Mouse (Mus musculus): ENCODE measurements around the gene Ninj1. TPM values are rescaled to one million over a fixed set of nuclear protein-coding genes. Genes with fewer than 3 reads are reported as not detected.
A peak's percentile ranks its signal among the peaks of the same experiment; 100 is the strongest.

The Ninj1 gene
- polyA plus RNA-seq, 1 experiment from 2014 or later: 52.5 TPM

DNA sequence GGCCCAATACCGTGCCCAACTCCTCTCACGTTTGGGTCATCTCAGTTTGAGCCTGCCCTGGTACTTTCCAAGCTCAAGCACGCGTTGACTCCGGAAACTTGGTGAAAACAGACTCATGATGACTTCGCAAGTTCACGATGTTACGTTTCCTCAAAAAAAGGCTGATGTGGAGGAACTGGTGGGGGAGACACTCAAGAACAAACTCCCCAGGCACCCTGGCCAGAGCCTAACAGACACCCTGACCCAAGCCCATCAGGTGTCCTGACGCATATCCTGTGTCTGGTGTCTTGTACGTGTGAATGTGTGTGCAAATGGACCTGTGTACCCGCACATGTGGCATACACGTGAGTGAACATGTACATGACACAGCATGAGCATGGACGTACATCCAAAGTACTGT, 13.4 kb downstream of the Ninj1 start:
- no peak overlapping the region for H3K27ac ChIP-seq
- H3K4me3 ChIP-seq (replicated peaks): no peak overlapping the region
- ATAC-seq (ENCODE audit: insufficient read depth, low FRiP score, low read depth): no peak
- H3K9ac ChIP-seq: no peak overlapping the region
- 81% methylated on average over 13 of the region's 13 CpGs for WGBS
- no peak overlapping the region for H3K4me2 ChIP-seq
- no peaks in the 10 kb centered on the region for H3K4me1 ChIP-seq
- no peaks in the 10 kb centered on the region for H3K27me3 ChIP-seq (replicated peaks)
- H3K9me3 ChIP-seq: no peaks in the 10 kb centered on the region
- 0 out of 2 replicates have a peak, but pooled peaks cover 7% of the 10 kb centered on the region for H3K36me3 ChIP-seq

DNA sequence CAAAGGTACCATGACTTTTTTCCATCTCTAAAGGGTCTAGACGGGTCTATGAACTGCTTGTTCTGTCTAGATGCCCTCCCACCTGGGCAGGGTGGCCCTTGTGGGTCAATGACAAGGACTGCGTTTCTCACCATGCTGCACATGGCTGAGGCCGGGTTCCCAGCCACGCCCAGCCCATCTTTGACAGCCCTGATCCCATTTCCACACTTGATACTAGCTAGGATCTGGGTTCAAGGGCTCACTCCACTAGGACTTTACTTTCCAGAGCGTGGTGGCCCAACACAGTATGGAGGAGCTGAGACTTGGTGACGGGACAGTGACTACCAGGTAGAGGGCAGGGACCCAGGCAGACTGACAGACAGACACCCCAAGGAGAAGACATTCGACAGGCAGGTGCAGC, 15.3 kb downstream of the Ninj1 start:
- no peaks in the 10 kb centered on the region for H3K9me3 ChIP-seq
- no peak overlapping the region for H3K4me3 ChIP-seq (replicated peaks)
- peaks cover 4% of the 10 kb centered on the region; the same call in 1 of the 2 replicates for H3K4me1 ChIP-seq
- no peak overlapping the region for H3K27ac ChIP-seq
- H3K27me3 ChIP-seq (replicated peaks): no peaks in the 10 kb centered on the region
- no peak for ATAC-seq (ENCODE audit: insufficient read depth, low FRiP score, low read depth)
- H3K36me3 ChIP-seq: no peaks in the 10 kb centered on the region
- WGBS: 91% methylated on average over 7 of the region's 7 CpGs
- H3K9ac ChIP-seq: no peak overlapping the region
- H3K4me2 ChIP-seq: no peak overlapping the region

DNA sequence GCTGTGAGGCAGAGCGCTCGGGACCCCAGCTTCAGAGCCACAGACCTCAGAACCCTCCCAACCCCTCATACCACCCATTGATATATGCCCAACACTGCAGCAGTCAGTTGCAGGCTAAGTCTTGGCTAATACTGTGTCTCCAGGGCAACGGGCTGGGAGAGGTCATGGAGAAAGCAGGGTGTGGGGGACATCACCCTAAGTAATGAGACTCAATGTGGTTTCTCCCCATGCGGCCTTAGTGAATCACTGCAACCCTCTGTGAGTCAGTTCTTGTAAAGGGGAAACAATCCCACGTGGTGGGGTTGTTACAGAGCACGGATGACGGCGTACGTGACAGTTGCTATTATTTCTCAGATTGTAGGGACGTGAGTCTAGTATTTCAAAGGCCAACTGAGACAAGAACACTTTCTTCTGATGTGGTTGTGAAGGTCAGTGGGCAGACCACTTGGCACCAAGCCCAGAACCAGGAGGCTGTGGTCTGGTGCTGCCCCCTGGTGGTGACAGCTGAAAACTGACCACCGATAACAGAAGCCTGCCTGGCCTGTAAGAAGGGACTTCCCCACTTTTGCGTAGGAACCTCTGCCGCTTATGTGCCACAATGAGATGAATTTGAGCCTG, 18.2 kb downstream of the Ninj1 start:
- no peak overlapping the region for H3K4me3 ChIP-seq (replicated peaks)
- no peak overlapping the region for H3K4me2 ChIP-seq
- H3K9ac ChIP-seq: no peak overlapping the region
- 38% methylated on average over 13 of the region's 13 CpGs for WGBS
- no peak overlapping the region for H3K27ac ChIP-seq
- H3K36me3 ChIP-seq: no peaks in the 10 kb centered on the region
- no peaks in the 10 kb centered on the region for H3K9me3 ChIP-seq
- no peaks in the 10 kb centered on the region for H3K27me3 ChIP-seq (replicated peaks)
- peaks cover 8% of the 10 kb centered on the region; the same call in 1 of the 2 replicates for H3K4me1 ChIP-seq
- ATAC-seq (ENCODE audit: insufficient read depth, low FRiP score, low read depth): no peak

DNA sequence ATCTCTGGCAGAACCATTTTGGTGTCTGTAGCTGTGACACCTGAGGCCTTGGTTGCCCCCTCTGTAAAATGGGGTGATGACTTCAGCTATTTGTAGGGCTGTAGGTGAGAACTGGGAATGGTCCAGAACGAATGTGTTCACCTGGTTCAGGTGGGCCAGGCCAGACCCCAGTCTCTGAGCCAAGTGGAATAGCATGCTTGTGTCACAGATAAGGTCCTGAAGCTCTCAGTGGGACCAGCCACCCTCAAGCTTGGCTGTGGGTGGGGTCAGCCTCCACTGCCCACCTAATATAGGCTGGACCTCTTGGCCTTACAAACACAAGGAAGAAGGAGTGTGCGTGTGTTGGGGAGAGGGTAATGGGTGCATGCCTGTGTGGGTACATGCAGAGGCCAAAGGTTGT, 19.1 kb downstream of the Ninj1 start:
- 97% methylated on average over 2 of the region's 2 CpGs for WGBS
- H3K9me3 ChIP-seq: no peaks in the 10 kb centered on the region

DNA sequence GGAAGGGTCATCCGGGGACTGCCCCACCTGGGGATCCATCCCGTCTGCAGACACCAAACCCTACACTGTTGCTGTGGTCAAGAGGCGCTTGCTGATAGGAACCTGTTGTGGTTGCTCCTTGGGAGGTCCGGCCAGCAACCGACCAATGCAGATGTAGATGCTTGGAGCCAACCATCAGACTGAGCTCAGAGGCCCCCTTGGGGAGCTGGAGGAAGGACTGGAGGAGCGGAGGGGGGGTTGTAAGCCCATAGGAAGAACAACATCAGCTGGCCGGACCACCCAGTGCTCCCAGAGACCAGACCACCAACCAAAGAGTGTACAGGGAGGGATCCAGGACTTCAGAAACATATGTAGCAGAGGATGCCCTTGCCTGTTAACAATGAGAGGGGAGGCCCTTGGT, 22.0 kb downstream of the Ninj1 start:
- no peak for ATAC-seq (ENCODE audit: insufficient read depth, low FRiP score, low read depth)

More for the DNA sequence above, 19.1 kb downstream of the Ninj1 start:
- H3K9ac ChIP-seq: no peak overlapping the region
- no peak overlapping the region for H3K4me2 ChIP-seq
- H3K27me3 ChIP-seq (replicated peaks): no peaks in the 10 kb centered on the region
- no peaks in the 10 kb centered on the region for H3K36me3 ChIP-seq
- H3K27ac ChIP-seq: no peak overlapping the region
- H3K4me3 ChIP-seq (replicated peaks): no peak overlapping the region
- H3K4me1 ChIP-seq: peaks cover 8% of the 10 kb centered on the region; the same call in 1 of the 2 replicates
- ATAC-seq (ENCODE audit: insufficient read depth, low FRiP score, low read depth): no peak

DNA sequence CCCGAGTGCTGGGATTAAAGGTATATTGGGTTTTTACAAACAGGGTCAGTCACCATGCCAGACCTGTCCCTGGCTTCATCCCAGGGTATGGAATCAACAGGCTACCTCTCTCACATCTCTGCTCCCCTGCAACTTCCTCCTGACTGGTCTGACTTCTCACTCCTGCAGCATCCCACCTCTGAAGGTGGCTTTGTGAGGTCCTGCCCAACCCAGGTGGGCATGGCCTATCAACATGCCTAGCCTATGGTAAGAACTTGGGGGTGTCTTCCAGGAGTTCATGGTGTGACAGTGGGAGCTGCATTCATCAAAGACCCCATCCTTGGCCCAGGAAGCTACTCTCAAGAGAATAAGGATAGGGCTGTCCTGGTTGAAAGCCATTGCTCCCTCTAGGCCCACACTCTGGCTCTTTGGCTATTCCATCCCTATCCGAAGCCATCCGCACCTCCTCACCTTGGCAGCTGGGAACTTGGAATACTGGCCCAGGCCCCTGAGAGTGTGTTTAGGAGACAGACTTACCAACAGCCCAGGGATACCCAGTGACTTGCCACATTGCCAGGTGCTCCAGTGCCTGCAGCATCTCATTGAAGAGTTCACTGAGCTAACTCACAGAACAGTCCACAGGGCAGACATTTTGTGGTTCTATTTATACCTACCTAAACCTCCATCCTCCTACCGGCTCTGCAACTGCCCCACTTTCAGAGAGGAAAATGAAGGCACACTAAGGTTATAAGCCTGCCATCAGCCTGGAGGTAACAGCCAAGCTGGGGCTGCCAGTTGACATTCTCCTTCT, 25.6 kb downstream of the Ninj1 start:
- Histone ChIP-seq H3K27ac (no peak overlapping the region), H3K27me3 (replicated peaks) (no peaks in the 10 kb centered on the region), H3K9ac (no peak overlapping the region), H3K4me1 (peaks cover 31% of the 10 kb centered on the region), H3K36me3 (no peaks in the 10 kb centered on the region), H3K4me3 (replicated peaks) (no peak overlapping the region), H3K9me3 (no peaks in the 10 kb centered on the region), H3K4me2 (no peak overlapping the region)
- WGBS: 85% methylated on average over 4 of the region's 4 CpGs
- ATAC-seq (ENCODE audit: insufficient read depth, low FRiP score, low read depth): no peak

More for the DNA sequence above, 22.0 kb downstream of the Ninj1 start:
- H3K4me3 ChIP-seq (replicated peaks): no peak overlapping the region
- no peaks in the 10 kb centered on the region for H3K9me3 ChIP-seq
- no peak overlapping the region for H3K27ac ChIP-seq
- peaks cover 18% of the 10 kb centered on the region for H3K4me1 ChIP-seq
- WGBS: 54% methylated on average over 7 of the region's 7 CpGs
- no peaks in the 10 kb centered on the region for H3K36me3 ChIP-seq
- no peak overlapping the region for H3K9ac ChIP-seq
- H3K27me3 ChIP-seq (replicated peaks): no peaks in the 10 kb centered on the region
- H3K4me2 ChIP-seq: no peak overlapping the region

DNA sequence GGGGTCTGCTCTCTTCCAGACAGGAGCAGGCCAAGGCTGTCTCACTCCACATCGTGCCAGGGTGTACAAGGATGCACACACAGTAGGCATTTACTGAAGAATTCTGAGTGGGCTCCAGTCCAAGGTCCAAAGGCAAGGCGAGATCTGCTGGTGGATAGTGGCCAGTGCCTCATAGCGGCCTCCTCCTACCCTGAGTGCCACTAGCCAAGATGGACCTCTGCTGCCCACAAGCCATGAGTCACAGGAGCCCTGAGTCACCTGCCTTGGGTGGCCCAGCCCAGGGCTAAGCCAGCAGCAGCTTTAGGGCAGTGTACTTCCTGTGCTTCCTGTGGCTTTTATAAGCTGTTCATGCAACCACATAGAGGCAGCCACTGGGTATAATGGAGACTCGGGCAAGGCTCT, 26.2 kb downstream of the Ninj1 start:
- Histone ChIP-seq H3K4me1 (peaks cover 31% of the 10 kb centered on the region), H3K27ac (no peak overlapping the region), H3K4me2 (no peak overlapping the region), H3K27me3 (replicated peaks) (no peaks in the 10 kb centered on the region), H3K9ac (no peak overlapping the region), H3K9me3 (no peaks in the 10 kb centered on the region), H3K4me3 (replicated peaks) (no peak overlapping the region), H3K36me3 (no peaks in the 10 kb centered on the region)
- WGBS: 58% methylated on average over 4 of the region's 4 CpGs
- no peak for ATAC-seq (ENCODE audit: insufficient read depth, low FRiP score, low read depth)

DNA sequence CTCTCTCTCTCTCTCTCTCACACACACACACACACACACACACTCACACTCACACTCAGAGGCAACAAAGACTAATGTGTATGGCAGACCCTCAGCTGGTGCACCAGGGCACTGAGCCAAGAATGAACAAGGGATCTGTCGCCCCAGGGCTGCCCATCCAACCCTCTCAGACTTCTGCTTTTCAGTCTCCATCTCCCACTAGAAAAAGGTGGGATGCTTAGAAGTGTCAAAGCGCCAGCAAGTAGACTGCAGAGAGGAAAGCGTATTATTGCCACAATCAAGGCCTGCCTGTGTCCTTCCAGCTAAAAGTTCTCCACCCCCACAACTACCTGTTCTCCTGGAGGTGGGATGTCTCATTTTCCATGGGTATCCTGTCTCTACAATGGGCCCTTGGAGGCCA, 27.2 kb downstream of the Ninj1 start:
- Histone ChIP-seq H3K4me2 (peak overlapping the region; percentile 75), H3K9ac (no peak overlapping the region), H3K4me3 (replicated peaks) (peak overlapping the region; percentile 73; the same call in 1 of the 2 replicates), H3K36me3 (no peaks in the 10 kb centered on the region), H3K27ac (no peak overlapping the region), H3K4me1 (peaks cover 27% of the 10 kb centered on the region), H3K9me3 (no peaks in the 10 kb centered on the region), H3K27me3 (replicated peaks) (no peaks in the 10 kb centered on the region)
- ATAC-seq (ENCODE audit: insufficient read depth, low FRiP score, low read depth): no peak
- WGBS: 74% methylated on average over 3 of the region's 3 CpGs

DNA sequence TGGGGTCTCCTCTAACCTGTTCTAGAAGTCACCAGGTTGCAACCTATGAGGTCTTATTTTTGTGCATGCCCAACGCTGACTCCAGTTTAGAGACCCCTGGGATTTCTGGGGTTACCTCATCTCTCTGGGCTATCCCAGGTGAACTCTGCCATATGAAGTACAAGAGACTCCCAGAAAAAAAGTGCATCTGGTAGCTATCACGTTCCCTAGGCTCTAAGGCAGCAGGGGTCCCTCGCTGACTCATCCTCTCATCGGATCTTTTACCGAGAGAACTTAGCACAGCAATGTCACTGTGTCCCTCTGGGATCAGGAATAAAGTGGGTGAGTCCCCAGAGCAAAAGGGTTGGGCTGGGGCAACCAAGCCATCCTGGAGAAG, 27.8 kb downstream of the Ninj1 start:
- H3K9ac ChIP-seq: peak overlapping the region; percentile 70
- H3K4me1 ChIP-seq: peaks cover 27% of the 10 kb centered on the region
- H3K4me3 ChIP-seq (replicated peaks): peak overlapping the region; percentile 73
- no peaks in the 10 kb centered on the region for H3K27me3 ChIP-seq (replicated peaks)
- WGBS: 12% methylated on average over 5 of the region's 5 CpGs
- no peak for ATAC-seq (ENCODE audit: insufficient read depth, low FRiP score, low read depth)
- H3K36me3 ChIP-seq: no peaks in the 10 kb centered on the region
- H3K4me2 ChIP-seq: peak overlapping the region; percentile 75
- H3K9me3 ChIP-seq: no peaks in the 10 kb centered on the region
- H3K27ac ChIP-seq: peak overlapping the region; percentile 67

DNA sequence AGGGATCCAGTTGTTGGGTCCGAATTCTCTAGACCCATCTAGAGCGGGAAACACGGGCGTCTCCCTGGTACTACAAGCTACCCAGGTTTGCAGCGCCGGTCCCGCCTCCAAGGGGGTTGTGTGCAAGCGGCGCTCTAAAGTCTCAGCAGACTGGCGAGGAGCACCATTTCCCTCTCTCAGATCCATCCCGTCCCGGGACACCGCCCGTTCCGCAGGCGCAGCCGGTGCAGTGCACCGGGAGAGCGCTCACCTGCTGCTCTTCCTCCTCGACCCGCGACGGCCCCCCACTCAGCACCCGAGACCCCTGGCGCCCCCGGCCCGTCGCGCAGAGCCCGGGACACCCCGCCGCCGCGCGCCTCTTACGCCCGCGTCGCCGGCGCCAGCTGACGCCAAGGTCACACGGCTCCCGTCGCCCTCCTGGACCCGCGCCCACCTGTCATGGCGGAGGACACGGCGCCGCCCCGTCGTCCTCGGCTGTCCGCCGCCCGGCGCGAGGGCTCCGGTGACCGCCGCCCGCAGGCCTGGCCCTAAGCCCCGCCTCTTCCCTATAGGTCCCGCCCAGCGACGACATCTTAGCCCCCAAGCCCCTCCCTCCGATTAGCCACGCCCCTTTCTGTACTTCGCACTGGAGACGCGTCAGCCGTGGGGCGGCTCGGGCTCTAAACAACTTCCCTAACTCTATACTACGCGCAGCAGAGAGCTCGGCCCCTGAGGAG, 28.4 kb downstream of the Ninj1 start, which contains the start of gene Card19:
Gene Card19, minus strand, starts transcription at position 534 of the 716 bp plus-strand sequence.
- Histone ChIP-seq H3K4me3 (replicated peaks) (peak within 1 kb of the TSS; percentile 73), H3K27me3 (replicated peaks) (no peaks in the 10 kb centered on the region), H3K36me3 (no peaks in the 10 kb centered on the region), H3K9me3 (no peaks in the 10 kb centered on the region), H3K27ac (peak within 1 kb of the TSS; percentile 78), H3K4me2 (peak within 1 kb of the TSS; percentile 75), H3K4me1 (peaks cover 27% of the 10 kb centered on the region), H3K9ac (peak within 1 kb of the TSS; percentile 70)
- ATAC-seq (ENCODE audit: insufficient read depth, low FRiP score, low read depth): peak; percentile 89
- WGBS: under 1% methylated on average over 76 of the region's 78 CpGs

DNA sequence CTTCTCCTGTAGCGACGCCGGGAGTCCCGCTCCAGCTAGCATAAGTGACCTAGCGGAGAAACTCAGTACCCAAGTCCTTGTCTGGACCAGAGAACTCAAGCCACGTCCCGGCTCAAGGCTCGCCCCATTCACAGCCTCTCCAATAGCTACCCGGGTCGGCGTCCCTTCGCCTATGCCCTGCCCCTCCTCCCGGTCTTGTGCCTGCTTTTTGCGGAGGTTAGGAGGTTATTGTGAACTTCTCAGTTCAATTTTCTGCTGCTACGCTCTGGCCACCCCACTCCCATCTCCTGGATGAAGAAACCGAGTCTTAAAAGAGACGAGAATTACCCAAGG, 28.9 kb downstream of the Ninj1 start:
- ATAC-seq (ENCODE audit: insufficient read depth, low FRiP score, low read depth): peak; percentile 64
- peak overlapping the region; percentile 73 for H3K4me3 ChIP-seq (replicated peaks)
- H3K27ac ChIP-seq: peak overlapping the region; percentile 78
- H3K27me3 ChIP-seq (replicated peaks): no peaks in the 10 kb centered on the region
- H3K9me3 ChIP-seq: no peaks in the 10 kb centered on the region
- H3K9ac ChIP-seq: peak overlapping the region; percentile 9; the same call in 1 of the 2 replicates
- H3K4me1 ChIP-seq: peaks cover 27% of the 10 kb centered on the region
- 5% methylated on average over 17 of the region's 17 CpGs for WGBS
- H3K4me2 ChIP-seq: peak overlapping the region; percentile 75
- no peaks in the 10 kb centered on the region for H3K36me3 ChIP-seq

Measured in stomach, embryonic 15.5 days (tissue).